Mouse (Mus musculus): ENCODE measurements around the gene Nlrp9c. TPM values are rescaled to one million over a fixed set of nuclear protein-coding genes. Genes with fewer than 3 reads are reported as not detected.
A peak's percentile ranks its signal among the peaks of the same experiment; 100 is the strongest.
"Not testable (repeated sequence)": the region's sequence is repeated elsewhere in the genome, so short reads cannot be mapped to it uniquely, and the experiment has no call there.

Nlrp9c gene
- polyA plus RNA-seq, 1 experiment from 2014 or later, result not detected

GRCm38 (mm10) chr7:26350177-26350576, 53.3 kb downstream of the Nlrp9c start:
- DNase-seq (ENCODE audit: low spot score); H3K4me1 ChIP-seq (replicated peaks; ENCODE audit: control insufficient read depth, insufficient read depth); H3K4me2 ChIP-seq (replicated peaks; ENCODE audit: low read depth); H3K9me3 ChIP-seq (ENCODE audit: control insufficient read depth, low read length); H3K27ac ChIP-seq (replicated peaks); H3K4me3 ChIP-seq (ENCODE audit: low read depth, low read length); H3K36me3 ChIP-seq (ENCODE audit: control insufficient read depth, insufficient read depth, low read length); ATAC-seq (ENCODE audit: low FRiP score, low TSS enrichment); H3K27me3 ChIP-seq (ENCODE audit: control insufficient read depth, insufficient read depth, low read length); H3K9ac ChIP-seq (ENCODE audit: low read length): not testable (repeated sequence)

GRCm38 (mm10) chr7:26320361-26320760, 83.1 kb downstream of the Nlrp9c start:
- not testable (repeated sequence) for H3K9me3 ChIP-seq (ENCODE audit: control insufficient read depth, low read length); H3K9ac ChIP-seq (ENCODE audit: low read length); H3K27ac ChIP-seq (replicated peaks); H3K4me3 ChIP-seq (ENCODE audit: low read depth, low read length); DNase-seq (ENCODE audit: low spot score); H3K36me3 ChIP-seq (ENCODE audit: control insufficient read depth, insufficient read depth, low read length); H3K4me1 ChIP-seq (replicated peaks; ENCODE audit: control insufficient read depth, insufficient read depth); H3K27me3 ChIP-seq (ENCODE audit: control insufficient read depth, insufficient read depth, low read length); H3K4me2 ChIP-seq (replicated peaks; ENCODE audit: low read depth); ATAC-seq (ENCODE audit: low FRiP score, low TSS enrichment)
- WGBS, result 61% methylated on average over 3 of the region's 3 CpGs
- TF ChIP-seq CTCF (IDR thresholded peaks at IDR 0.05; ENCODE audit: low read depth), result peak; percentile 31; the same call in 1 of the 2 replicates

GRCm38 (mm10) chr7:26315809-26316208, 87.7 kb downstream of the Nlrp9c start:
- DNase-seq (ENCODE audit: low spot score); H3K4me1 ChIP-seq (replicated peaks; ENCODE audit: control insufficient read depth, insufficient read depth); H3K9ac ChIP-seq (ENCODE audit: low read length): not testable (repeated sequence)

GRCm38 (mm10) chr7:26315194-26315593, 88.3 kb downstream of the Nlrp9c start:
- 73% methylated on average over 2 of the region's 2 CpGs for WGBS
- not testable (repeated sequence) for ATAC-seq (ENCODE audit: low FRiP score, low TSS enrichment)

More at GRCm38 (mm10) chr7:26315809-26316208, 87.7 kb downstream of the Nlrp9c start:
- H3K4me3 ChIP-seq (ENCODE audit: low read depth, low read length); H3K4me2 ChIP-seq (replicated peaks; ENCODE audit: low read depth); H3K27ac ChIP-seq (replicated peaks); H3K36me3 ChIP-seq (ENCODE audit: control insufficient read depth, insufficient read depth, low read length); ATAC-seq (ENCODE audit: low FRiP score, low TSS enrichment); H3K9me3 ChIP-seq (ENCODE audit: control insufficient read depth, low read length); H3K27me3 ChIP-seq (ENCODE audit: control insufficient read depth, insufficient read depth, low read length): not testable (repeated sequence)
- WGBS, result 85% methylated on average over 4 of the region's 4 CpGs

GRCm38 (mm10) chr7:26311786-26312185, 91.7 kb downstream of the Nlrp9c start:
- not testable (repeated sequence) for H3K36me3 ChIP-seq (ENCODE audit: control insufficient read depth, insufficient read depth, low read length); H3K4me3 ChIP-seq (ENCODE audit: low read depth, low read length); H3K27me3 ChIP-seq (ENCODE audit: control insufficient read depth, insufficient read depth, low read length); DNase-seq (ENCODE audit: low spot score); H3K4me1 ChIP-seq (replicated peaks; ENCODE audit: control insufficient read depth, insufficient read depth); ATAC-seq (ENCODE audit: low FRiP score, low TSS enrichment); H3K27ac ChIP-seq (replicated peaks); H3K9me3 ChIP-seq (ENCODE audit: control insufficient read depth, low read length); H3K9ac ChIP-seq (ENCODE audit: low read length); H3K4me2 ChIP-seq (replicated peaks; ENCODE audit: low read depth)
- WGBS, result 86% methylated on average over 4 of the region's 4 CpGs

More at GRCm38 (mm10) chr7:26315194-26315593, 88.3 kb downstream of the Nlrp9c start:
- not testable (repeated sequence) for H3K27me3 ChIP-seq (ENCODE audit: control insufficient read depth, insufficient read depth, low read length); H3K4me1 ChIP-seq (replicated peaks; ENCODE audit: control insufficient read depth, insufficient read depth); H3K9me3 ChIP-seq (ENCODE audit: control insufficient read depth, low read length); H3K36me3 ChIP-seq (ENCODE audit: control insufficient read depth, insufficient read depth, low read length); H3K27ac ChIP-seq (replicated peaks); H3K4me2 ChIP-seq (replicated peaks; ENCODE audit: low read depth); DNase-seq (ENCODE audit: low spot score); H3K9ac ChIP-seq (ENCODE audit: low read length); H3K4me3 ChIP-seq (ENCODE audit: low read depth, low read length)

- H3K27me3 ChIP-seq (ENCODE audit: control insufficient read depth, insufficient read depth, low read length); H3K36me3 ChIP-seq (ENCODE audit: control insufficient read depth, insufficient read depth, low read length); H3K4me3 ChIP-seq (ENCODE audit: low read depth, low read length); H3K9ac ChIP-seq (ENCODE audit: low read length); H3K9me3 ChIP-seq (ENCODE audit: control insufficient read depth, low read length); ATAC-seq (ENCODE audit: low FRiP score, low TSS enrichment); H3K4me2 ChIP-seq (replicated peaks; ENCODE audit: low read depth); H3K4me1 ChIP-seq (replicated peaks; ENCODE audit: control insufficient read depth, insufficient read depth); H3K27ac ChIP-seq (replicated peaks); DNase-seq (ENCODE audit: low spot score): not testable (repeated sequence)
- WGBS, result 68% methylated on average over 2 of the region's 2 CpGs
These were observed 96.6 kb downstream of the Nlrp9c start, which contains the start of gene Cyp2a4 for GRCm38 (mm10) chr7:26306926-26307325. Cyp2a4 (plus strand) TSS chr7:26307169.

- H3K36me3 ChIP-seq (ENCODE audit: control insufficient read depth, insufficient read depth, low read length); H3K9me3 ChIP-seq (ENCODE audit: control insufficient read depth, low read length); ATAC-seq (ENCODE audit: low FRiP score, low TSS enrichment); H3K4me3 ChIP-seq (ENCODE audit: low read depth, low read length); H3K9ac ChIP-seq (ENCODE audit: low read length); DNase-seq (ENCODE audit: low spot score); H3K27me3 ChIP-seq (ENCODE audit: control insufficient read depth, insufficient read depth, low read length); H3K27ac ChIP-seq (replicated peaks); H3K4me1 ChIP-seq (replicated peaks; ENCODE audit: control insufficient read depth, insufficient read depth); H3K4me2 ChIP-seq (replicated peaks; ENCODE audit: low read depth): not testable (repeated sequence)
- 72% methylated on average over 8 of the region's 8 CpGs for WGBS
These were observed 99.9 kb downstream of the Nlrp9c start for GRCm38 (mm10) chr7:26303429-26304166.

Other genes starting within 250 kb of the Nlrp9c start
- gene Cyp2b9, start 230.3 kb downstream of the Nlrp9c start, polyA plus RNA-seq (2015; fragmentation: Nextera tagmentation; extraction: Ambion mirVana), result not detected in 2 replicates
- gene Vmn1r184, start 143.4 kb downstream of the Nlrp9c start, polyA plus RNA-seq (2015; fragmentation: Nextera tagmentation; extraction: Ambion mirVana), result 0.02 TPM in 1 of 2 replicates, not detected in the other
- not detected in 2 replicates for gene Cyp2a4, start 96.5 kb downstream of the Nlrp9c start, polyA plus RNA-seq (2015; fragmentation: Nextera tagmentation; extraction: Ambion mirVana)
- gene Nlrp4a, start 31.4 kb upstream of the Nlrp9c start, polyA plus RNA-seq (2015; fragmentation: Nextera tagmentation; extraction: Ambion mirVana), result 0.04 TPM in 1 of 2 replicates, not detected in the other
- not detected in 2 replicates for gene Nlrp9a, start 131.3 kb upstream of the Nlrp9c start, polyA plus RNA-seq (2015; fragmentation: Nextera tagmentation; extraction: Ambion mirVana)
- not detected in 2 replicates for gene Vmn1r185, start 214.8 kb upstream of the Nlrp9c start, polyA plus RNA-seq (2015; fragmentation: Nextera tagmentation; extraction: Ambion mirVana)